Mouse (Mus musculus): ENCODE measurements at regions not wholly inside any gene's neighbourhood (a gene's known extent, or its start where the extent isn't known, plus 50 kb on each side); places are given as distances from the start of the nearest gene placed in this dataset.
"Not testable (repeated sequence)": the region's sequence is repeated elsewhere in the genome, so short reads cannot be mapped to it uniquely, and the experiment has no call there.

DNA sequence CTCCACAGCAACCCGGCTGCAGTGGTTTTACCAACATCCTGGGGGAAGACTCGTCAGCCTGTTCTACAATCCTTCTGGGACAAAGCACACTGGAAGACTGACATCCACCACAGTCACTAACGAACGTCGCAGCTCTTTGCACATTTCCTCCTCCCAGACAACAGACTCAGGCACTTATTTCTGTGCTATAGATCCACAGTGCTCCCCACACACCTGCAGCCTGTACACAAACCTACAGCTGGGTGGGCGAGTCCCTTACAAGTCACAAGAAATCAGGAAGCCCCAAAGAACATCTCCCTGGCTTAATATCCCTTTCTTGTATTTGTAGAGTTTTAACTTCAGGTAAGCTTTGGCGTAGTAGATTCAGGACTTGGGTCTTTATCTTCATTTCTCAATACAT lies 618.7 kb downstream of the Dad1 start:
- WGBS = 55% methylated on average over 7 of the region's 7 CpGs
- H3K27ac ChIP-seq (replicated peaks; ENCODE audit: low read depth, low read length); H3K27me3 ChIP-seq (ENCODE audit: control insufficient read depth, insufficient read depth, low read length); H3K36me3 ChIP-seq (replicated peaks; ENCODE audit: control insufficient read depth, insufficient read depth, low read depth, low read length); DNase-seq (ENCODE audit: low spot score); H3K4me2 ChIP-seq (ENCODE audit: low read depth, low read length); ATAC-seq (replicated peaks; ENCODE audit: insufficient number of reproducible peaks, low FRiP score, low TSS enrichment, low read depth); H3K9me3 ChIP-seq (replicated peaks; ENCODE audit: control insufficient read depth, low read length); H3K4me1 ChIP-seq (ENCODE audit: control insufficient read depth, insufficient read depth, low read length); H3K9ac ChIP-seq (replicated peaks; ENCODE audit: low read length); H3K4me3 ChIP-seq (ENCODE audit: low read depth, low read length): not testable (repeated sequence)

DNA sequence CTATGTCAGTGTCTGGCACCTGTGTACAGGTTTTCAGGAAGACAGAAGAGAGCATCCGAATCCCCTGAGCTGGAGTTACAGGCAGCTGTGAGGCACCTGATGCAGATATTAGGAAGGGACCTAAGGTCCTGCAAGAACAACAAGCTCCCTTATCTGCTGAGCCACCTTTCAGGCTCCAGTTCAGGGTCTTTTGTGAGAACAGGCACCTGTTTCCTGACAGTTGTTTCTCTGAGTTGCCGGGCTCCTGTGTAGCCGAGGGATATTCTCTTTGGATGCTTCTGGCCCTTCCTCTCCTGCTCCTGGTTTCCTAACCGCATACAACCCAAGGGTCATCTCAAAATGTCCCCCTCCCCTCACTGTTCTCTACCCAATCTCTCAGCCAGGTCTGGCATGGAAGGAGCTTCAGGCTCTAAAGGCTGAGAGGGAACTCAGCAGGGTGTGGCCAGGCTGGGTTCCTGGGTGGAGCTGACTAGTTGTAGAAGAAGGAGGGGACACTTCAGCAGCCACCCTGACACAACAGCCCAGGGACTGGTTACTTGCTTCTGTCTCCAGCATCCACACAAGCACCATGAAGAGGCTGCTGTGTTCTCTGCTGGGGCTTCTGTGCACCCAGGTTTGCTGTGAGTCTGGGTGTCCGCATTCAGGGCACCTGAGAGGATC lies 619.5 kb downstream of the Dad1 start:
- ATAC-seq (replicated peaks; ENCODE audit: insufficient number of reproducible peaks, low FRiP score, low TSS enrichment, low read depth); H3K27ac ChIP-seq (replicated peaks; ENCODE audit: low read depth, low read length); H3K4me1 ChIP-seq (ENCODE audit: control insufficient read depth, insufficient read depth, low read length); H3K36me3 ChIP-seq (replicated peaks; ENCODE audit: control insufficient read depth, insufficient read depth, low read depth, low read length); DNase-seq (ENCODE audit: low spot score); H3K4me2 ChIP-seq (ENCODE audit: low read depth, low read length); H3K9me3 ChIP-seq (replicated peaks; ENCODE audit: control insufficient read depth, low read length); H3K4me3 ChIP-seq (ENCODE audit: low read depth, low read length); H3K9ac ChIP-seq (replicated peaks; ENCODE audit: low read length); H3K27me3 ChIP-seq (ENCODE audit: control insufficient read depth, insufficient read depth, low read length): not testable (repeated sequence)
- 59% methylated on average over 5 of the region's 5 CpGs for WGBS

DNA sequence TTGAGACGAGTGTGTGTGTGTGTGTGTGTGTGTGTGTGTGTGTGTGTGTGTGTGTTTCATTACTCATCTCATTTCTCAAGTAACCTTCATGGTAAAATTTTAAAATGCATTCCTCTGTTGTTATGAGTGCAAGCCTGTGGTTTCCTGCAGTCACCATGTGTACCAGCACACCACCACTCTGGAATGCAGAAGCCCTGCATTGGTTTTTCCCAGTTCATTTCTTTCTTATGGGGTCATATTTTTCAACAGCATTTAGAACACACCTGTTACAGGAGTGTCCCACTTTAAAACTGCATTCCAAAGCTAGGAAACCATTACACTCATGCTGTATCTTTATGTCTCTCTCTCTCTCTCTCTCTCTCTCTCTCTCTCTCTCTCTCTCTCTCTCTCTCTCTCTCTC lies 620.2 kb downstream of the Dad1 start:
- H3K27ac ChIP-seq (replicated peaks; ENCODE audit: low read depth, low read length); DNase-seq (ENCODE audit: low spot score); H3K4me3 ChIP-seq (ENCODE audit: low read depth, low read length); H3K9ac ChIP-seq (replicated peaks; ENCODE audit: low read length); H3K36me3 ChIP-seq (replicated peaks; ENCODE audit: control insufficient read depth, insufficient read depth, low read depth, low read length); H3K4me2 ChIP-seq (ENCODE audit: low read depth, low read length); H3K27me3 ChIP-seq (ENCODE audit: control insufficient read depth, insufficient read depth, low read length); ATAC-seq (replicated peaks; ENCODE audit: insufficient number of reproducible peaks, low FRiP score, low TSS enrichment, low read depth); H3K4me1 ChIP-seq (ENCODE audit: control insufficient read depth, insufficient read depth, low read length); H3K9me3 ChIP-seq (replicated peaks; ENCODE audit: control insufficient read depth, low read length): not testable (repeated sequence)
- 70% methylated on average over 1 of the region's 1 CpGs for WGBS

DNA sequence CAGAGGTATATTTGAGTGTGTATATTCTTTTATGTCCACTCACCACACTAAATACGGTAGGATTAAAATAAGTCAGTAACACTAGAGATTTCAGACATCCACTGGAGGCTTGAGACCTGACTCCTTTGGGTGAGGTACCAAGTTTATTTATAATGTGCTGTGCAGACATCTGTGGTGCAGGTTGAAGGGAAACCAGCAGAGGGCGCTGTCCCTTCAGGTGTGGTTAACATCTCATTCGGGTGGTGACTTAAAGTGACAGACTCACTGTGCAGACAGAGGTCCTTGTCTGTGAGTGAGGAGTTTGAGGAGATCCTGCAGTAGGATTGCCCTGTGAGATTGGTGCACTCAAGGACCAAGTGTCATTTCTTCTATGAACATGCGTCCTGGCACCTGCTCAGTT lies 632.5 kb downstream of the Dad1 start:
- 45% methylated on average over 4 of the region's 4 CpGs for WGBS
- H3K27me3 ChIP-seq (ENCODE audit: control insufficient read depth, insufficient read depth, low read length); H3K36me3 ChIP-seq (replicated peaks; ENCODE audit: control insufficient read depth, insufficient read depth, low read depth, low read length); DNase-seq (ENCODE audit: low spot score); H3K27ac ChIP-seq (replicated peaks; ENCODE audit: low read depth, low read length); H3K4me1 ChIP-seq (ENCODE audit: control insufficient read depth, insufficient read depth, low read length); H3K9ac ChIP-seq (replicated peaks; ENCODE audit: low read length); H3K4me3 ChIP-seq (ENCODE audit: low read depth, low read length); ATAC-seq (replicated peaks; ENCODE audit: insufficient number of reproducible peaks, low FRiP score, low TSS enrichment, low read depth); H3K4me2 ChIP-seq (ENCODE audit: low read depth, low read length); H3K9me3 ChIP-seq (replicated peaks; ENCODE audit: control insufficient read depth, low read length): not testable (repeated sequence)

DNA sequence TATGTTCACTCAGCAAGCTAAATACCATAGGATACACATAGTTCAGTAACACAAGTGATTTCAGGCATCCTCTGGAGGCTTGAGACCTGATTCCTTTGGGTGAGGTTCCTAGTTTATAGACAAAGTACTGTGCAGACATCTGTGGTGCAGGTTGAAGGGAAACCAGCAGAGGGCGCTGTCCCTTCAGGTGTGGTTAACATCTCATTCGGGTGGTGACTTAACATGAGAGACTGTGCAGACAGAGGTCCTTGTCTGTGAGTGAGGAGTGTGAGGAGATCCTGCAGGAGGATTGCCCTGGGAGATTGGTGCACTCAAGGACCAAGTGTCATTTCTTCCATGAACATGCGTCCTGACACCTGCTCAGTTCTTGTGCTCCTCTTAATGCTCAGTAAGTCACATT lies 637.8 kb downstream of the Dad1 start:
- H3K4me1 ChIP-seq (ENCODE audit: control insufficient read depth, insufficient read depth, low read length); H3K4me2 ChIP-seq (ENCODE audit: low read depth, low read length); ATAC-seq (replicated peaks; ENCODE audit: insufficient number of reproducible peaks, low FRiP score, low TSS enrichment, low read depth); H3K4me3 ChIP-seq (ENCODE audit: low read depth, low read length); H3K9me3 ChIP-seq (replicated peaks; ENCODE audit: control insufficient read depth, low read length); H3K27ac ChIP-seq (replicated peaks; ENCODE audit: low read depth, low read length); DNase-seq (ENCODE audit: low spot score); H3K9ac ChIP-seq (replicated peaks; ENCODE audit: low read length); H3K36me3 ChIP-seq (replicated peaks; ENCODE audit: control insufficient read depth, insufficient read depth, low read depth, low read length); H3K27me3 ChIP-seq (ENCODE audit: control insufficient read depth, insufficient read depth, low read length): not testable (repeated sequence)
- 44% methylated on average over 3 of the region's 3 CpGs for WGBS

DNA sequence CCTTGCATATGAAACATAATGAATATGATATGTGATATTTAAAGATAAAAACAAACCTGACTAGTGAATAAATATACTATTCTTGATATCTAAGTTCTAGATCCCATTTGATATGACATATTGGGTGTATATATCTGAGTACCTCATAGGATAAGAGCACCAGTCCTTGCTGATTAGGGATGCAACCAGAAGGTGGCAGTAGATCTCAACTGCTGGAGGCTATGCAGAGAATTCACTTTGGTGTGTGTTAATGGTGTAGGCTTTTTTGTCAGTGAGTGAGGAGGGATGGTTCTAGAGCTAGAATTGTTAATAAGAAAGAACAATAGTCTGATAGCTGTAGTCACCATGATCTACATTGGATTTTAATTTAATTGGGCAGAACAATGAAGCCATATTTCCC lies 639.6 kb downstream of the Dad1 start:
- no peak overlapping the region for H3K4me2 ChIP-seq (ENCODE audit: low read depth, low read length)
- no peaks in the 10 kb centered on the region for H3K9me3 ChIP-seq (replicated peaks; ENCODE audit: control insufficient read depth, low read length)
- H3K4me3 ChIP-seq (ENCODE audit: low read depth, low read length) = no peak overlapping the region
- no peak overlapping the region for H3K9ac ChIP-seq (replicated peaks; ENCODE audit: low read length)
- DNase-seq (ENCODE audit: low spot score) = no peak
- H3K27ac ChIP-seq (replicated peaks; ENCODE audit: low read depth, low read length) = no peak overlapping the region
- H3K27me3 ChIP-seq (ENCODE audit: control insufficient read depth, insufficient read depth, low read length) = no peaks in the 10 kb centered on the region
- H3K4me1 ChIP-seq (ENCODE audit: control insufficient read depth, insufficient read depth, low read length) = no peaks in the 10 kb centered on the region
- ATAC-seq (replicated peaks; ENCODE audit: insufficient number of reproducible peaks, low FRiP score, low TSS enrichment, low read depth) = no peak
- H3K36me3 ChIP-seq (replicated peaks; ENCODE audit: control insufficient read depth, insufficient read depth, low read depth, low read length) = no peaks in the 10 kb centered on the region

DNA sequence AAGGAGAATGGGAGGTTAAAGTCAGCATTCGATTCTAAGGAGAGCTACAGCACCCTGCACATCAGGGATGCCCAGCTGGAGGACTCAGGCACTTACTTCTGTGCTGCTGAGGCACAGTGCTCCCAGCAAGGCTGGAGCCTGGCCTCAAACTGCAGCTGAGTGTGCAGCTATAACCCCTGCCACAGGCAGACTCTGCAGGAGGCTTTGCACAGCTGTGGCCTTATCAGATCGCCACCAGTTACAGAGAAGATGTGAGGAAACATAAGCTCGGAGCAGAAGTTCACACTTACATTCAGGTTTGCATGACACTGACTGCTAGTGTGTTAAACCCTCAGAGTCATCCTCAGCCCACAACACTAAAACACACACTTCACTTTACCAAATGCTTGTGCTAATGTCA lies 654.6 kb downstream of the Dad1 start:
- 60% methylated on average over 3 of the region's 3 CpGs for WGBS
- not testable (repeated sequence) for H3K27me3 ChIP-seq (ENCODE audit: control insufficient read depth, insufficient read depth, low read length); H3K27ac ChIP-seq (replicated peaks; ENCODE audit: low read depth, low read length); H3K4me1 ChIP-seq (ENCODE audit: control insufficient read depth, insufficient read depth, low read length); ATAC-seq (replicated peaks; ENCODE audit: insufficient number of reproducible peaks, low FRiP score, low TSS enrichment, low read depth); H3K9me3 ChIP-seq (replicated peaks; ENCODE audit: control insufficient read depth, low read length); H3K4me2 ChIP-seq (ENCODE audit: low read depth, low read length); H3K36me3 ChIP-seq (replicated peaks; ENCODE audit: control insufficient read depth, insufficient read depth, low read depth, low read length); DNase-seq (ENCODE audit: low spot score); H3K4me3 ChIP-seq (ENCODE audit: low read depth, low read length); H3K9ac ChIP-seq (replicated peaks; ENCODE audit: low read length)

DNA sequence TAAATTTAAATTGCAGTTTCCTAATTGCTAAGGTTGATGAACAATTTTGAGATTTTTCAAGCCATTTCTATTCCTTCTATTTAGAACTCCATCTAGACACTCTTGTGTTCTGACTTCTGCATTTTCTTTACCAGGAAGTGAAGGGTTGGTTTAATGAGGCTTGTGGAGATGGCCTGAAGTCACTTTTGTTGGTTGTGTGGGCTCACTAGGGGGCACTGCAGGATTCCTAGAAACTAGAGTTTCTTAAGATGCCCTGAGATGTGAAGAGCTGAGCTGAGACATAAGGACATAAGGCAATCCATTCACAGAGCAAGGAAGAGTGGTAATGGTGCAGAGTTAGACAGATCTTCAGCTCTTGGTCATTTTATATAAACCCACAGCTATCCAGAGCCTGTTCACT lies 656.6 kb downstream of the Dad1 start:
- not testable (repeated sequence) for H3K4me1 ChIP-seq (ENCODE audit: control insufficient read depth, insufficient read depth, low read length); H3K27ac ChIP-seq (replicated peaks; ENCODE audit: low read depth, low read length); H3K36me3 ChIP-seq (replicated peaks; ENCODE audit: control insufficient read depth, insufficient read depth, low read depth, low read length); DNase-seq (ENCODE audit: low spot score); H3K27me3 ChIP-seq (ENCODE audit: control insufficient read depth, insufficient read depth, low read length); ATAC-seq (replicated peaks; ENCODE audit: insufficient number of reproducible peaks, low FRiP score, low TSS enrichment, low read depth); H3K4me2 ChIP-seq (ENCODE audit: low read depth, low read length); H3K9me3 ChIP-seq (replicated peaks; ENCODE audit: control insufficient read depth, low read length); H3K4me3 ChIP-seq (ENCODE audit: low read depth, low read length); H3K9ac ChIP-seq (replicated peaks; ENCODE audit: low read length)

All from embryonic facial prominence, embryonic 11.5 days (tissue).